Mouse (Mus musculus) embryonic facial prominence, embryonic 11.5 days (tissue): ENCODE results near the gene Cela3b. TPM values are rescaled to one million over a fixed set of nuclear protein-coding genes. Genes with fewer than 3 reads are reported as not detected.
"Not testable (repeated sequence)": the region's sequence is repeated elsewhere in the genome, so short reads cannot be mapped to it uniquely, and the experiment has no call there.

Source experiments
- ATAC-seq: fragments of 200-750 bp; cut with Nextera tagmentation; replicated peaks from 2 replicates; pipeline ENCODE4 v1.8.0; 2017; ENCODE audit warnings: low read depth; ENCODE audit not compliant: insufficient number of reproducible peaks, low FRiP score, low TSS enrichment
- DNase-seq: peaks from one replicate; pipeline ENCODE4 v3.0.0-alpha.2; 2015; ENCODE audit warnings: low spot score
- H3K27ac ChIP-seq: fragments of 300-500 bp; sonication (generic); replicated peaks from 2 replicates; pipeline ENCODE4 v1.5.1; 2014; ENCODE audit warnings: mild to moderate bottlenecking, low read depth, low read length, control low read depth
- H3K27me3 ChIP-seq: fragments of 300-500 bp; sonication (generic); 2 replicates; pipeline ENCODE4 v1.6.1; 2014; ENCODE audit warnings: mild to moderate bottlenecking, low read length, moderate library complexity, mixed read lengths; ENCODE audit not compliant: control insufficient read depth, insufficient read depth
- H3K36me3 ChIP-seq: fragments of 300-500 bp; sonication (generic); replicated peaks from 2 replicates; pipeline ENCODE4 v1.6.1; 2014; ENCODE audit warnings: low read depth, mild to moderate bottlenecking, low read length, moderate library complexity, mixed read lengths; ENCODE audit not compliant: control insufficient read depth, insufficient read depth
- H3K4me1 ChIP-seq: fragments of 300-500 bp; sonication (generic); 2 replicates; pipeline ENCODE4 v1.6.1; 2014; ENCODE audit warnings: low read length, mixed read lengths; ENCODE audit not compliant: control insufficient read depth, insufficient read depth
- H3K4me2 ChIP-seq: fragments of 300-500 bp; sonication (generic); 2 replicates; pipeline ENCODE4 v1.6.1; 2014; ENCODE audit warnings: low read depth, mild to moderate bottlenecking, control low read depth, low read length, moderate library complexity
- H3K4me3 ChIP-seq: fragments of 300-500 bp; sonication (generic); 2 replicates; pipeline ENCODE4 v1.5.1; 2014; ENCODE audit warnings: low read depth, low read length, control low read depth
- H3K9ac ChIP-seq: fragments of 300-500 bp; sonication (generic); replicated peaks from 2 replicates; pipeline ENCODE4 v1.6.1; 2014; ENCODE audit warnings: mild to moderate bottlenecking, control low read depth, low read length
- H3K9me3 ChIP-seq: fragments of 300-500 bp; sonication (generic); replicated peaks from 2 replicates; pipeline ENCODE4 v1.6.1; 2016; ENCODE audit warnings: mild to moderate bottlenecking, low read length, inconsistent platforms, mixed read lengths; ENCODE audit not compliant: control insufficient read depth
- WGBS: fragments of 180-500 bp; shearing (Covaris S2); extraction: QIAGEN DNeasy Blood & Tissue Kit; methylation state at CpG from one replicate; pipeline ENCODE4 v1.1.7; 2014; 5-methylcytosine and 5-hydroxymethylcytosine counted together
- polyA plus RNA-seq: library from polyadenylated mRNA; unstranded; fragments of >200 nt; fragmentation: Nextera tagmentation; extraction: Ambion mirVana; gene quantifications from 2 replicates; pipeline ENCODE4 v1.2.1, GENCODE M21; 2014

Cela3b gene
- polyA plus RNA-seq, 1 experiment from 2014 or later: not detected

DNA sequence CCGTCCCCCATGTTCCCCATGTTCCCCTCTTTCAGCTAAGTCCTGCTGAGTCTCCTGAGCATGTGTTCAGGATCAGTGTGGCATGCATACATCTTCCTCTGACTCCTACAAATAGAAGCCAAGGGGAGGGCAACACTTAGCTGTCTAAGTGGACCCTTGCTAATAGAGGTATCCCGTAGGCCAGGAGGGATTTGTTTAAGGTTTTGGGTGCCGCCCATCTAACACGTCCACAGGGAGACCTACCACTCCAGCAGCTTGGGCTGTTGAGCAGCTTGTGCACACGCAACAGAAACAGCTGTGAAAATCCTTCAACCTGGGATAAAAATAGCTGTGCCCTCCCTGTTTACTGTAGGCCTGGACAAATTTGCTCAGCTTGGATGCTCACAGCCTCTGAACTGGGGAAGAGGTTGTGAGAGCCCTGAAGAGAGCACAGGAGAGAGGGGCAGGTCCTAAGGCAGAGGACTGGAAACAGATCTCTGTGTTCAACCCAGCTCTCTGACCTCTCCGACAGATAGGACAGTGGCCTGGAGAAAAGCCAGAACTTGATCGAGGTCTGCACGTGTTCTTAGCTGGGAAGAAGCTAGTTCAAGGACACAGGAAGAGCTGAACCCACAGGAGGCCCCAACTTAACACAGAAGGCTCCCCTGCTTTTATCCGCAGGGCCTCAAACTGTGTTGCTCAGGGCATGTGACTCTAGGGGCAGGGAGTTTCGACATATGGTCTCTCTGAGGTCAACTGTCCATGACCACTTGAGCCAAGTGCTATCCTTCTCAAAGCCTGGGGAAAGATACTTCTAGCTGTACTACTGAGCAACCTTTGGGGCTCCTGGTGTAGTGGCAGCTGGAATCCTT lies 2.6 kb upstream of the Cela3b start:
- not testable (repeated sequence) for H3K9me3 ChIP-seq, H3K4me1 ChIP-seq, H3K27ac ChIP-seq, H3K4me2 ChIP-seq, H3K36me3 ChIP-seq, H3K9ac ChIP-seq, ATAC-seq, H3K27me3 ChIP-seq, H3K4me3 ChIP-seq, DNase-seq
- WGBS: 79% methylated on average over 10 of the region's 10 CpGs

DNA sequence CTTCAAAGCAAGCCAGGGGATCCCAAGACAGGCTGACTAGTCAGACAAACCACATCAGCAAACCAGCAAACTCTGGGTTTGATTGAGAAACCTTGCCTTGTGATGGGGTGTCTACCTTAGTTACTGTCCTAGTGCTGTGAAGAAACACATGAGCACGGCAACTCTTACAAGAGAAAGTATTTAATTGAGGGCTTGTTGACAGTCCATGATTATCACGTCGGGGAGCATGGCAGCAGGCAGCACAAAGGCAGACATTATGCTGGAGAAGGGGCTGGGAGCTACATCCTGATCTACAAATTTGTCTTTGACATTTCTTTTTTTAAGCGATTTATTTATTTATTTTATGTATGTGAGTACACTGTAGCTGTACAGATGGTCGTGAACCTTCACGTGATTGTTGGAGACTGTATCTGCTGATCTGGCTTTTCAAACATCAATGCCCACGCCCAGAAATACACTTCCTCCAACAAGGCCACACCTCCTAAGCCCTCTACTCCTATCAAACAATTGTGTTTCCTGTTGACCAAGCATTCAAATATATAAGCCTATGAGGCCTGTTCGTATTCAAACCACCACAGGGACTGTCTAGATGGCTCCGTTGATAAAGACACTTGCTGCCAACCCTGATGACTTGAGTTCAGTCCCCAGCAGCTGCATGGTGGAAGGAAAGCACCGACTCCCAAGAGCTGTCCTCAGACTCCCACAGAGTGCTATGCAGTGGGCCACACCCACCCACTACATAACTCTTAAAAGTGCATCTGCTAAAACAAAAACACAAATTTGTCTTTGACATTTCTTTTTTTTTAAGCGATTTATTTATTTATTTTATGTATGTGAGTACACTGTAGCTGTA lies 12.4 kb downstream of the Cela3b start:
- Histone ChIP-seq H3K4me3 (no peak overlapping the region), H3K27ac (no peak overlapping the region), H3K9ac (no peak overlapping the region), H3K4me2 (no peak overlapping the region), H3K27me3 (no peaks in the 10 kb centered on the region), H3K36me3 (no peaks in the 10 kb centered on the region), H3K4me1 (no peaks in the 10 kb centered on the region), H3K9me3 (no peaks in the 10 kb centered on the region)
- ATAC-seq: no peak
- no peak for DNase-seq
- 67% methylated on average over 11 of the region's 11 CpGs for WGBS

DNA sequence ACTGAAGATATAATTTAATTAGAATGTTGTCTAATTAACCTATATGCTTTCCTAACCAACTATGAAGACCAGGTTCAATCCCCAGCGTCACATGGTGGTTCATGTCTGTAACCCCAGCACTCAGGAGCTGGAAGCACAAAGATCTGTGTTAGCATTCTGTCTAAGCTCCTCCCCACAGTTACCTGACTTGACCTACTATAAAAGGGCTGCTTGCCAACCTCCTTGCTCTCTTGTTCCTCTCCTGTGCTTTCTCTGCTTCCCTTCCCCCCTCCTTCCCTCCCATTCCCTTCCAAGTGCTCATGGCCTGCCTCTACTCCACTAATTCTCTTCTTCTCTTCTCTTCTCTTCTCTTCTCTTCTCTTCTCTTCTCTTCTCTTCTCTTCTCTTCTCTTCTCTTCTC lies 15.4 kb downstream of the Cela3b start:
- H3K27ac ChIP-seq: no peak overlapping the region
- H3K36me3 ChIP-seq: no peaks in the 10 kb centered on the region
- no peaks in the 10 kb centered on the region for H3K27me3 ChIP-seq
- H3K9me3 ChIP-seq: no peaks in the 10 kb centered on the region
- DNase-seq: no peak
- H3K9ac ChIP-seq: no peak overlapping the region
- WGBS: 77% methylated on average over 1 of the region's 1 CpGs
- H3K4me3 ChIP-seq: no peak overlapping the region
- H3K4me1 ChIP-seq: no peaks in the 10 kb centered on the region
- no peak for ATAC-seq
- no peak overlapping the region for H3K4me2 ChIP-seq

DNA sequence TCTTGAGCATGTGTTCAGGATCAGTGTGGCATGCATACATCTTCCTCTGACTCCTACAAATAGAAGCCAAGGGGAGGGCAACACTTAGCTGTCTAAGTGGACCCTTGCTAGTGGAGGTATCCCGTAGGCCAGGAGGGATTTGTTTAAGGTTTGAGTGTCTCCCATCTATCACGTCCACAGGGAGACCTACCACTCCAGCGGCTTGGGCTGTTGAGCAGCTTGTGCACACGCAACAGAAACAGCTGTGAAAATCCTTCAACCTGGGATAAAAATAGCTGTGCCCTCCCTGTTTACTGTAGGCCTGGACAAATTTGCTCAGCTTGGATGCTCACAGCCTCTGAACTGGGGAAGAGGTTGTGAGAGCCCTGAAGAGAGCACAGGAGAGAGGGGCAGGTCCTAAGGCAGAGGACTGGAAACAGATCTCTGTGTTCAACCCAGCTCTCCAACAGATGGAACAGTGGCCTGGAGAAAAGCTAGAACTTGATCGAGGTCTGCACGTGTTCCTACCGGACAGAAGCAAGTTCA lies 18.1 kb downstream of the Cela3b start:
- H3K9ac ChIP-seq: not testable (repeated sequence)
- 85% methylated on average over 7 of the region's 7 CpGs for WGBS

DNA sequence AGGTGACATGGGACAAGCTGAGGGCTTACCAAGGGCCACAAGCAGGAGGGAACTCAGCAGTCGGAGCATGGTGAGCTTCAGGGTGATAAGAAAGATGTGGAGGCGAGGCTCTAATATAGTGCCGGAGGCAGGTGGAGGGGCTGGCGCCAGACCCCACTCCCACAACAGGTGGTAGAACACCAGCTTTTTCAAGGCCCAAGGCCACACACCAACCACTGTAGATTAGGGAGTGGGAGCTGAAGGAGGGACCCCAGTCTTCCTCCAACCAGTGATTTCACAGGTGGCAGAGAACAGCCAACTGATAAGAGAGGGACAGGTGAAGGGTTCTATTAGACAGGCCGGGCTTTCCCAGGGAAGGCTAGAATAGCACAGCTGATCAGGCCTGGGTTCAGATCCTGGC lies 20.6 kb downstream of the Cela3b start, which contains the start of gene Cela3a:
Gene Cela3a, minus strand, starts transcription at position 101 of the 400 bp plus-strand sequence.
- no peak for ATAC-seq
- no peak for DNase-seq
- WGBS: 87% methylated on average over 5 of the region's 5 CpGs

More for the DNA sequence above, 18.1 kb downstream of the Cela3b start:
- H3K4me1 ChIP-seq, DNase-seq, H3K36me3 ChIP-seq, H3K27me3 ChIP-seq, H3K9me3 ChIP-seq, H3K27ac ChIP-seq, H3K4me2 ChIP-seq, ATAC-seq, H3K4me3 ChIP-seq: not testable (repeated sequence)

DNA sequence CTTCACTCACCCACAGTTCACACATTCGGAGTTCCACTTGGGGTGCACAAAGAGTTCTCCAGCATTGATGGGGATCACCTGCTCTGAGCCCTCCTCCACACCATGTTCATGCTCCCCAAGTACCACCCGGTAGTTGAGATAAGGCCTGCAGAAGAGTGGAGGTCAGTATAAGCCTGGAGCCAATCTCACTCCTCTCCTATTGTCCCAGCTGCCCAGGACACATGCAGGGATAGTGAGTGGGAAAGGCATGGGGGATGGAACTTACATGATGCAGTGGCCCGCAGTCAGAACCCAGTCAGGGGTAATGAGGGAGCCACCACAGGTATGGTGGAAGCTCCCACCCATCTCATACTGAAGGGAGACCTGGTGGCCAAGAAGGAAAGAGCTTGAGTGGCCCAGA lies 24.8 kb downstream of the Cela3b start:
- DNase-seq (no peak), ATAC-seq (no peak)
- Histone ChIP-seq H3K4me1 (no peaks in the 10 kb centered on the region), H3K36me3 (no peaks in the 10 kb centered on the region), H3K9ac (no peak overlapping the region), H3K4me2 (no peak overlapping the region), H3K9me3 (no peaks in the 10 kb centered on the region), H3K27me3 (no peaks in the 10 kb centered on the region), H3K4me3 (no peak overlapping the region), H3K27ac (no peak overlapping the region)
- WGBS: 91% methylated on average over 3 of the region's 3 CpGs

More for the DNA sequence above, 20.6 kb downstream of the Cela3b start, which contains the start of gene Cela3a:
- Histone ChIP-seq H3K36me3 (no peaks in the 10 kb centered on the region), H3K9me3 (no peaks in the 10 kb centered on the region), H3K4me3 (no peak within 1 kb of the TSS), H3K4me1 (no peaks in the 10 kb centered on the region), H3K4me2 (no peak within 1 kb of the TSS), H3K27ac (no peak within 1 kb of the TSS), H3K9ac (no peak within 1 kb of the TSS), H3K27me3 (no peaks in the 10 kb centered on the region)

DNA sequence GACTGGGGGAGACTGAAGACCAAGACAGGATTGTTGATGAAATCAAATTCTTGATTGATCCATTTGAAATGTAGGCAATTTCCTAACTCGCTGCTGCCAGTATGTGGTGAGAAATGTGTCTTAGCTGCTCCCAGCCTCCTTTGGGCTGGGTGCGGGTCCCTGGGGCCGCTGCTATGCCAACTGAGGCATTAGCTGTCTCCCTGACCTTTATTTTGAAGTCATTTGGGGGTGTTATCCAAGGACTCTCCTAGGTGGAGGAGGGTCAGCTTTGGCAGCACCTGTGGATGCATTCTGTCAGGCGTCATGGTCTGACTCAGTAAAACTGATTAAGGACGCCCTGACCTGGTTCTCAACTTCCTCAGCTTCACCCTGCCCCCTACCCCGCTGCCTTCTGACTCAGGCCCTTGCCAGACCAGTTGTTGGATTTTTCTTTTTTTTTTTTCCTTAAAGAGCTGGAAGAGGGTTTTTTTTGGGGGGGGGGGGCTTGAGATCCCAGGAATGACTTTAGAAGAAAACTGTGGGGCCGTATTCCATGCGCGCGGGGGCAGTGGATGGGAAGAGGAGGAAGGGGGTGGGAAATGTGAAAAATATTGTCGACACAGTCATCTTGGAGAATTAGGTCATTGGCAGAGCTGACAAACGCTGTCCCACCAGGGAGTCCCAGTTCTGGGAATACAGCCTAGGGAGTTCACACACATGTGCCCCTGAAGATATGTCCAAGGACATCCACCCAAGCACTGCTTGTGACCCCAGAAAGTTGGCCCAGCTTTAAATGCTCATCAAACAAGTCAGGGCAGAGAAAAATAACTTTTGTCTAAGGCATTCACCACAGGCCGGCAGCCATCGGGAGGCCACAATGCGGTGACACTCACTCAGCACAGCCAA lies 33.5 kb downstream of the Cela3b start:
- DNase-seq (no peak), ATAC-seq (no peak)
- Histone ChIP-seq H3K4me1 (no peaks in the 10 kb centered on the region), H3K36me3 (no peaks in the 10 kb centered on the region), H3K27ac (no peak overlapping the region), H3K9ac (no peak overlapping the region), H3K27me3 (no peaks in the 10 kb centered on the region), H3K4me2 (no peak overlapping the region), H3K4me3 (no peak overlapping the region), H3K9me3 (no peaks in the 10 kb centered on the region)
- WGBS: 80% methylated on average over 15 of the region's 15 CpGs
